Mouse (Mus musculus) bone marrow, adult 2 months (tissue): ENCODE data around the gene Spata22. TPM values are rescaled to one million over a fixed set of nuclear protein-coding genes. Genes with fewer than 3 reads are reported as not detected.

Experiments
- H3K27ac ChIP-seq: fragments of 200-500 bp; 2 replicates; pipeline ENCODE4 v1.5.1; 2012; ENCODE audit warnings: low read depth, mild to moderate bottlenecking, control low read depth, inconsistent platforms, low read length; ENCODE audit not compliant: control insufficient read depth, poor library complexity, insufficient read depth
- H3K4me1 ChIP-seq: fragments of 200-500 bp; 2 replicates; pipeline ENCODE4 v1.6.1; 2011; ENCODE audit warnings: low read length; ENCODE audit not compliant: control insufficient read depth, insufficient read depth
- H3K4me3 ChIP-seq: fragments of 200-500 bp; replicated peaks from 2 replicates; pipeline ENCODE3; 2011; ENCODE audit warnings: mild to moderate bottlenecking, low read depth, low read length, control low read depth; ENCODE audit not compliant: control insufficient read depth
- CTCF ChIP-seq: fragments of 200-500 bp; IDR thresholded peaks from 2 replicates; pipeline ENCODE4 v1.5.1; 2011; ENCODE audit warnings: low read length, control low read depth; ENCODE audit not compliant: control insufficient read depth, insufficient read depth
- POLR2A ChIP-seq: fragments of 200-500 bp; IDR thresholded peaks from 2 replicates; pipeline ENCODE4 v1.6.1; 2011; ENCODE audit warnings: low read depth, mild to moderate bottlenecking, control low read depth, low read length, borderline replicate concordance; ENCODE audit not compliant: control insufficient read depth
- WGBS: fragments of 180-500 bp; shearing (Covaris S2); methylation state at CpG from one replicate; pipeline ENCODE4 v1.1.7; 2018; 5-methylcytosine and 5-hydroxymethylcytosine counted together
- polyA plus RNA-seq: library from polyadenylated mRNA; stranded (reverse); fragments of >200 nt; gene quantifications from 2 replicates; pipeline ENCODE4 v1.2.4, GENCODE M21; 2011; ENCODE audit warnings: low replicate concordance; ENCODE audit not compliant: missing spikeins, insufficient read depth, insufficient read length

Gene Spata22
- polyA plus RNA-seq, 1 experiment, result not detected

DNA sequence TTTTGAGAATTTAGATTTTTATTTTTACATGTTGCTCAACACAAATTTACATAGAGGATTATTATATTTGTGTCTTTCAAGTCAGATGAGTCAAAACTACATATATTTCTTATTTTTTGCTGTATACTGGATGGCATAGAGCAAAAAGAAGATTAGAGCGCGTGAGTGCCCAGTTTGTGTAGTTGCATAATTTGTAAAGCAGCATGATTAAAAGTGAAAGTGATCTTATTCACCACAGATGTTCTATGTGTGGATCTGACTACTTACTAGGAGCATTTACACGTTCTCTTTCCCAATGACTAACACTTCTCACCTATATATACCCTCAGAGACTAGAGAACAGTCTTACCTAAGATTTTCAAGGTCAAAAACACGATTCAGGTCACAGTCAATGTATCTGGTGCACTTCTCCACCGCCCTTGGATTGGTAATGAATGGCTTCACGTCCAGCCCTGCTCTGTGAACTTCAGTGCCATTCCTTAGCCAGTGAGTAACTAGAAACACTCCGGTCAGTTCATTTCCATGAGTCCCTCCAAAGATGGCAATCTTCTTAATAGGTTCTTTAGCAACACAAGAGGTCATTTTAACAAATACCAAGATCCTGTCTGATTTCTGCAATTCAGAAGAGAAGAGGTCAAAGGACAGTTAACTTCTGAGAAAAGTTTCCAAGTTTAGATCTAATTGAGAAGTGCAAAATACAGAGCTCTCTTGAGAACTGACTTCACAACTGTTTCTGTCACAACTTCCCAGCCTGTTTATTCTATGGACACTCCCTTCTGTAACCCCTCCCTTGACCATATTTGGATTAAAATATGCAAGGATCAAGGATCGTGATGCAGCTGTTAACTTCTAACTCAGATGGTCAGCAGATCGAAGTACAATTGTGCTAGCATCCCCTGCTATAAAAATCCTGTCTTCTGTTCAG is 5.4 kb upstream of the Spata22 start:
- Histone ChIP-seq H3K4me1 (no peaks in the 10 kb centered on the region), H3K27ac (no peak overlapping the region), H3K4me3 (no peak overlapping the region)
- TF ChIP-seq POLR2A (no peak), CTCF (no peak)
- 59% methylated on average over 9 of the region's 9 CpGs for WGBS

- no peak for TF ChIP-seq POLR2A
- no peak for TF ChIP-seq CTCF
- WGBS, result 16% methylated on average over 12 of the region's 12 CpGs
- Histone ChIP-seq H3K27ac (no peak overlapping the region), H3K4me3 (no peak overlapping the region), H3K4me1 (no peaks in the 10 kb centered on the region)
Observed at GRCm38 (mm10) chr11:73326485-73326886, 3.1 kb upstream of the Spata22 start.

DNA sequence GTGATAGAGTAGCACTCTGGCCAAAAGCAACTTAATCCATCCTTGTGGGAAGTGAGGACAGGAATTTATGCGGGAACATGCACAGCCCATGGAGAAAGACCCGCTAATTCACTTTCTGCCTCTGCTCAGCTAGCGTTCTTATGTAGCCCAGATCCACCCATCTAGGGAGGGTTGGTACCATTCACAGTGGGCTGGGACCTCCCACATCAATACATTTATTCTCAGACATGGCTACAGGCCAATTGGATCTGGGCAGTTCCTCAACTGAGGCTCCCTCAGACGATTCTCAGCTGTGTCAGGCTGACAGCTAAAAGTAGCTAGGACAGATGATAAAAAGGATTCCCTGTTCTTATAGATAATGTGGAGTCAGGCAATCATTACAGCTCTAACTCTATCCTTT is 2.2 kb upstream of the Spata22 start:
- Histone ChIP-seq H3K27ac (no peak overlapping the region), H3K4me1 (no peaks in the 10 kb centered on the region), H3K4me3 (no peak overlapping the region)
- TF ChIP-seq POLR2A (no peak), CTCF (no peak)
- 68% methylated on average over 4 of the region's 4 CpGs for WGBS

- Histone ChIP-seq H3K27ac (no peak overlapping the region), H3K4me1 (no peaks in the 10 kb centered on the region), H3K4me3 (no peak overlapping the region)
- 71% methylated on average over 2 of the region's 2 CpGs for WGBS
- TF ChIP-seq CTCF (no peak), POLR2A (no peak)
Observed at GRCm38 (mm10) chr11:73333357-73333756, 3.8 kb downstream of the Spata22 start.

- H3K27ac ChIP-seq, result no peak overlapping the region
- TF ChIP-seq POLR2A, result no peak
- H3K4me1 ChIP-seq, result no peaks in the 10 kb centered on the region
- no peak overlapping the region for H3K4me3 ChIP-seq
- WGBS, result 72% methylated on average over 4 of the region's 4 CpGs
Observed at GRCm38 (mm10) chr11:73336919-73337318, 7.4 kb downstream of the Spata22 start.

GRCm38 (mm10) chr11:73350483-73350882 is 20.9 kb downstream of the Spata22 start, which contains the start of gene Olfr20:
Gene Olfr20 (plus strand): TSS chr11:73350783.
- WGBS, result 41% methylated on average over 3 of the region's 3 CpGs
- Histone ChIP-seq H3K4me3 (no peak within 1 kb of the TSS), H3K27ac (no peak within 1 kb of the TSS), H3K4me1 (no peaks in the 10 kb centered on the region)
- TF ChIP-seq POLR2A (no peak), CTCF (no peak)

DNA sequence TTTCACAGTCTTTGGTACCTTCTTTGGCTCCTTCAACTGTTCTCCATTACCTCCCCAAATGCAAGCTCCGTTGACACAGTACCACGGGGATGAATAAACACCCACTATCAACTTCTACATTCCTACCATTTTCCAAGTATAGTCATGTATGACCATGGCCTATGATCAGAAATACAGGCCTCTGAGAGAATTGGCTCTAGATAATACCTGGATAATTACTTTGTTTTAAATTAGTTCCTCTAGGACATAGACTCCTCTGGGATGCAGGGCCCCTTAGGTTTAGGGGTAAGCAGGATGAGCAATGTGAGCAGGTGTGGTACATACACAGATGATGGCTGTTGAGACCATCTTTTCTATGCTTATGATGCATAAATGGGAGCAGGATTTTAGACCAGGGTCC is 41.4 kb downstream of the Spata22 start, which contains the start of gene Olfr376:
Gene Olfr376 (plus strand): TSS at position 301 of the 400 bp plus-strand sequence.
- Histone ChIP-seq H3K27ac (no peak within 1 kb of the TSS), H3K4me1 (no peaks in the 10 kb centered on the region), H3K4me3 (no peak within 1 kb of the TSS)
- 71% methylated on average over 2 of the region's 2 CpGs for WGBS
- no peak for TF ChIP-seq CTCF
- TF ChIP-seq POLR2A, result no peak

DNA sequence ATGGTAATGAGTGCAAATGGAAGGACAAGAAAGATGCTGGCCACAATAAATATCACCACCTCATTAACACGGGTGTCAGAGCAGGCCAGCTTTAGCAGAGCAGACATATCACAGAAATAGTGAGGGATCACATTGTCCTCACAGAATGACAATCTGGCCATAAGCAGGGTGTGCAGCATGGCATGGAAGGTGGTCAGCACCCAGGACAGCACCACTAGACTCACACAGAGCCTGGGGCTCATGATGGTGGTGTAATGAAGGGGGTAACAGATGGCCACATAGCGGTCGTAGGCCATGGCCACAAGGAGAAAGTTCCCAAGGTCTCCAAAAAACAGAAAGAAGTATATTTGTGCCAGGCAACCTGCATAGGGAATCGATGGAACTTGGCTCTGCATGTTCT is 65.8 kb downstream of the Spata22 start:
- 60% methylated on average over 4 of the region's 4 CpGs for WGBS
- no peak for TF ChIP-seq POLR2A
- no peak for TF ChIP-seq CTCF
- H3K27ac ChIP-seq, result no peak overlapping the region
- no peaks in the 10 kb centered on the region for H3K4me1 ChIP-seq
- no peak overlapping the region for H3K4me3 ChIP-seq

Other genes starting within 250 kb of the Spata22 start
- 1.2 TPM in 1 of 2 replicates, not detected in the other for gene Itgae, start 239.2 kb upstream of the Spata22 start, polyA plus RNA-seq
- 8.7 and 15.2 TPM in 2 replicates for gene Haspin, start 191.4 kb upstream of the Spata22 start, polyA plus RNA-seq
- 0.85 TPM in 1 of 2 replicates, not detected in the other for gene P2rx5, start 169.3 kb upstream of the Spata22 start, polyA plus RNA-seq
- gene Emc6, start 152.7 kb upstream of the Spata22 start, polyA plus RNA-seq, result 34.9 and 46.1 TPM in 2 replicates
- 5.4 and 9.9 TPM in 2 replicates for gene Tax1bp3, start 152.7 kb upstream of the Spata22 start, polyA plus RNA-seq
- 9.3 and 10.2 TPM in 2 replicates for gene Ctns, start 130.7 kb upstream of the Spata22 start, polyA plus RNA-seq
- gene Shpk, start 130.3 kb upstream of the Spata22 start, polyA plus RNA-seq, result 0.81 and 1.4 TPM in 2 replicates
- gene Trpv1, start 95.4 kb upstream of the Spata22 start, polyA plus RNA-seq, result not detected in 2 replicates
- gene Trpv3, start 62.4 kb upstream of the Spata22 start, polyA plus RNA-seq, result not detected in 2 replicates
- 1.7 and 2.0 TPM in 2 replicates for gene Aspa, start 145 bp upstream of the Spata22 start, polyA plus RNA-seq
- not detected in 2 replicates for gene Gm49340, start within 50 bp of the Spata22 start, polyA plus RNA-seq
- gene Olfr20, start 21.0 kb downstream of the Spata22 start, polyA plus RNA-seq, result not detected in 2 replicates
- gene Olfr376, start 41.5 kb downstream of the Spata22 start, polyA plus RNA-seq, result not detected in 2 replicates
- not detected in 2 replicates for gene Olfr1, start 69.9 kb downstream of the Spata22 start, polyA plus RNA-seq
- not detected in 2 replicates for gene Olfr378, start 98.7 kb downstream of the Spata22 start, polyA plus RNA-seq
- not detected in 2 replicates for gene Olfr380, start 127.8 kb downstream of the Spata22 start, polyA plus RNA-seq
- gene Olfr381, start 161.9 kb downstream of the Spata22 start, polyA plus RNA-seq, result 0.36 TPM in 1 of 2 replicates, not detected in the other
- not detected in 2 replicates for gene Olfr382, start 187.5 kb downstream of the Spata22 start, polyA plus RNA-seq